Mouse (Mus musculus): ENCODE measurements around the gene Gm26566.

DNA sequence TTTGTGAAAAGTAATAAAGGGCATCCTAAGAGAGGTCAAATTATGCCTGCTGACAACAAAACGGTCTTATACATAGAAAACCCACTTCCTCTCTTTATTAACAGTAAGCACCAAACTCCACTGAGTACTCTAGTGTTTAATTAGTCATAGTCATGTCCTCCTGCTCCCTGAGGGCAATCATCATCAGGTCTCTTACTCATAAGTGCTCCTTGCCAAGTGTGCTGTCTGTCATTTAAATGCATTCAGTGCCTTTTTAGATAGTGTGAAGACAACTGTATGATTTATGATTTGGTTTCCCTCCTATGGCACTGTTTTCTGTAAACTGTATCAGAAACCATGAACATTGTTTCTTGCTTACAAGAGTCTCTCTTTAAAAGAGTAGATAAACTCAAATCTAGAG lies 7.3 kb upstream of the Gm26566 start:
- TF ChIP-seq CTCF (conservative IDR thresholded peaks at IDR 0.05; ENCODE audit: low read length) (no peak), POU5F1 (IDR thresholded peaks at IDR 0.05; ENCODE audit: borderline replicate concordance, low read length) (no peak)

All from E14TG2a.4 (cell line).